ENCODE assay signal across 20 mouse cellular contexts in the genomic region with DNA sequence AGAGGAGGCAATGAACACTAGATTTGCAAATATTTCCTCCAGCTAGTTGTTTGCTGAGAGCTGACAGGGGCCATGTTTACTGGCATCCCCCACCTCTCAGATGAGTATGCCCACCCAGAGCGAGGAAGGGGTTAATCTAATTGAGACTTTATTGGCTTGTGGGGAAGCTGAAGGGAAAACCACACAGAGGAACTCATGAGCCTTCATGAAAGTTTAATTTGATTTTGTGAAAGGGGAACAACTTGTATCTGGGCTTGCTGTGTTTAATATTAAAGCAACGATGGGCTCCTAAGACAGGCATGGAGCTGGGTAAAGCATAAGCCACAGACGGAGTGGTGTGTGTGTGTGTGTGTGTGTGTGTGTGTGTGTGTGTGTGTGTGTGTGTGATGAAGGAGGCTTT.
A peak's percentile ranks its signal among the peaks of the same experiment; 100 is the strongest.
DNase-seq lines count a peak whose midpoint lies in the region; ATAC-seq and TF ChIP-seq lines count a peak whose summit lies in the region.
"Had no signal": no experiment of that assay in that cellular context is flagged by ENCODE, and none has a peak within 500 bp of the region (broad histone marks: within the 10 kb centered on the region; RNA-seq: fewer than 3 reads in every experiment).

No protein-coding gene starts in this region.

- no peak overlapping the region for H3K27ac ChIP-seq in midbrain, embryonic 14.5 days (replicated peaks; ENCODE audit: low read depth, low read length)
- no peak overlapping the region for H3K27ac ChIP-seq in midbrain, embryonic 10.5 days (replicated peaks)
- no peak overlapping the region for H3K27ac ChIP-seq in limb, embryonic 14.5 days (replicated peaks; ENCODE audit: low read depth, low read length)
- H3K27ac ChIP-seq in forebrain, embryonic 15.5 days (replicated peaks) = no peak overlapping the region
- H3K27ac ChIP-seq: embryonic facial prominence, embryonic 10.5 days; embryonic facial prominence, embryonic 12.5 days; forebrain, embryonic 13.5 days had no signal

- no peak for TF ChIP-seq POLR2A in brain, embryonic 14.5 days (IDR thresholded peaks at IDR 0.05; ENCODE audit: borderline replicate concordance, extremely low read depth, insufficient read depth, insufficient read length, poor library complexity, severe bottlenecking)
- TF ChIP-seq POLR2A in limb, embryonic 14.5 days (IDR thresholded peaks at IDR 0.05; ENCODE audit: borderline replicate concordance, extremely low read depth, insufficient read depth, insufficient read length) = no peak

- DNase-seq in midbrain, embryonic 14.5 days = peak; percentile 41
- no peak for DNase-seq in midbrain, embryonic 10.5 days (ENCODE audit: low spot score)
- peak; percentile 27 for DNase-seq in brain, embryonic 14.5 days (ENCODE audit: low read depth)
- DNase-seq in limb, embryonic 14.5 days (ENCODE audit: low spot score) = no peak
- DNase-seq in cerebellum, postnatal 10 days = no peak
- DNase-seq in heart, adult 8-10 months (ENCODE audit: low spot score) = no peak
- DNase-seq: adrenal gland, adult 2 months; adrenal gland, postnatal 10 days; adrenal gland, postnatal 25 days; cerebellum, adult 11-12 months; cerebellum, adult 2 months; cerebellum, adult 9-10 months; cerebellum, postnatal 14 days; cerebellum, postnatal 36 days had no signal

- H3K36me3 ChIP-seq in midbrain, embryonic 14.5 days (ENCODE audit: control insufficient read depth, insufficient read depth, low read length) = no peaks in the 10 kb centered on the region
- no peaks in the 10 kb centered on the region for H3K36me3 ChIP-seq in midbrain, embryonic 10.5 days
- no peaks in the 10 kb centered on the region for H3K36me3 ChIP-seq in limb, embryonic 14.5 days (ENCODE audit: control insufficient read depth, insufficient read depth, low read length)
- H3K36me3 ChIP-seq in forebrain, embryonic 15.5 days = no peaks in the 10 kb centered on the region
- H3K36me3 ChIP-seq: embryonic facial prominence, embryonic 10.5 days; embryonic facial prominence, embryonic 12.5 days had no signal

- WGBS in midbrain, embryonic 14.5 days = 59% methylated on average over 3 of the region's 3 CpGs
- 84% methylated on average over 3 of the region's 3 CpGs for WGBS in midbrain, embryonic 10.5 days
- 38% methylated on average over 3 of the region's 3 CpGs for WGBS in limb, embryonic 14.5 days
- WGBS in forebrain, embryonic 15.5 days = 72% methylated on average over 3 of the region's 3 CpGs

- no peak overlapping the region for H3K4me2 ChIP-seq in midbrain, embryonic 14.5 days (ENCODE audit: low read length)
- H3K4me2 ChIP-seq in limb, embryonic 14.5 days (replicated peaks; ENCODE audit: low read depth, low read length, severe bottlenecking) = no peak overlapping the region
- no peak overlapping the region for H3K4me2 ChIP-seq in forebrain, embryonic 15.5 days (replicated peaks)
- H3K4me2 ChIP-seq: embryonic facial prominence, embryonic 12.5 days; forebrain, embryonic 13.5 days had no signal

- no peak overlapping the region for H3K9ac ChIP-seq in midbrain, embryonic 14.5 days (replicated peaks; ENCODE audit: low read length)
- no peak overlapping the region for H3K9ac ChIP-seq in limb, embryonic 14.5 days (ENCODE audit: low read depth, low read length, severe bottlenecking)
- H3K9ac ChIP-seq in forebrain, embryonic 15.5 days (replicated peaks) = no peak overlapping the region
- H3K9ac ChIP-seq: embryonic facial prominence, embryonic 12.5 days; forebrain, embryonic 13.5 days had no signal

- peak; percentile 46; the same call in 1 of the 2 replicates for ATAC-seq in midbrain, embryonic 14.5 days (ENCODE audit: low FRiP score, low TSS enrichment)
- peak; percentile 71 for ATAC-seq in common myeloid progenitor, adult 5-6 weeks (replicated peaks; ENCODE audit: low read depth, poor library complexity, severe bottlenecking)
- peak; percentile 62; the same call in 1 of the 2 replicates for ATAC-seq in limb, embryonic 14.5 days (ENCODE audit: low FRiP score, low read depth)
- no peak for ATAC-seq in forebrain, embryonic 15.5 days (replicated peaks)
- ATAC-seq: forebrain, embryonic 13.5 days; forebrain, embryonic 16.5 days had no signal

- no peaks in the 10 kb centered on the region for H3K27me3 ChIP-seq in midbrain, embryonic 14.5 days (ENCODE audit: control insufficient read depth, insufficient read depth, low read length)
- no peaks in the 10 kb centered on the region for H3K27me3 ChIP-seq in midbrain, embryonic 10.5 days (ENCODE audit: low read depth, poor library complexity, severe bottlenecking)
- H3K27me3 ChIP-seq in limb, embryonic 14.5 days (ENCODE audit: control insufficient read depth, insufficient read depth, low read length) = no peaks in the 10 kb centered on the region
- no peaks in the 10 kb centered on the region for H3K27me3 ChIP-seq in forebrain, embryonic 15.5 days
- H3K27me3 ChIP-seq: embryonic facial prominence, embryonic 12.5 days; forebrain, embryonic 13.5 days had no signal

- H3K9me3 ChIP-seq in midbrain, embryonic 14.5 days (ENCODE audit: control insufficient read depth, low read length) = 0 out of 2 replicates have a peak, but pooled peaks cover 3% of the 10 kb centered on the region
- no peaks in the 10 kb centered on the region for H3K9me3 ChIP-seq in midbrain, embryonic 10.5 days (replicated peaks)
- H3K9me3 ChIP-seq in limb, embryonic 14.5 days (ENCODE audit: control insufficient read depth, low read length) = no peaks in the 10 kb centered on the region
- H3K9me3 ChIP-seq in forebrain, embryonic 15.5 days = no peaks in the 10 kb centered on the region
- H3K9me3 ChIP-seq: embryonic facial prominence, embryonic 10.5 days; embryonic facial prominence, embryonic 12.5 days; forebrain, embryonic 13.5 days had no signal

- H3K4me3 ChIP-seq in midbrain, embryonic 14.5 days (replicated peaks; ENCODE audit: low read depth, low read length) = no peak overlapping the region
- no peak overlapping the region for H3K4me3 ChIP-seq in midbrain, embryonic 10.5 days
- no peak overlapping the region for H3K4me3 ChIP-seq in limb, embryonic 14.5 days (replicated peaks; ENCODE audit: low read length)
- H3K4me3 ChIP-seq in forebrain, embryonic 15.5 days = no peak overlapping the region
- H3K4me3 ChIP-seq: embryonic facial prominence, embryonic 10.5 days; embryonic facial prominence, embryonic 12.5 days; forebrain, embryonic 13.5 days had no signal

- no peak for TF ChIP-seq CTCF in brain, embryonic 14.5 days (IDR thresholded peaks at IDR 0.05; ENCODE audit: borderline replicate concordance, extremely low read depth, insufficient read depth, insufficient read length)

- H3K4me1 ChIP-seq in midbrain, embryonic 14.5 days (ENCODE audit: control insufficient read depth, insufficient read depth, low read length) = peaks cover 6% of the 10 kb centered on the region; the same call in 1 of the 2 replicates
- H3K4me1 ChIP-seq in midbrain, embryonic 10.5 days = no peaks in the 10 kb centered on the region; the same call in 1 of the 2 replicates
- no peaks in the 10 kb centered on the region for H3K4me1 ChIP-seq in limb, embryonic 14.5 days (ENCODE audit: control insufficient read depth, insufficient read depth, low read length)
- no peaks in the 10 kb centered on the region for H3K4me1 ChIP-seq in forebrain, embryonic 15.5 days
- H3K4me1 ChIP-seq: embryonic facial prominence, embryonic 10.5 days had no signal

Comparison
In these comparisons a context has a peak if more than half of its experiments do, and no peak if none do; other contexts are left out.
1. DNase-seq: peak in midbrain, embryonic 14.5 days (single experiment) and brain, embryonic 14.5 days (single experiment); none in midbrain, embryonic 10.5 days (single experiment), limb, embryonic 14.5 days (single experiment), cerebellum, postnatal 10 days (0 of 2) and heart, adult 8-10 months (single experiment).